Mouse (Mus musculus) Patski (cell line): ENCODE data around the gene Sh3pxd2b. TPM values are rescaled to one million over a fixed set of nuclear protein-coding genes. Genes with fewer than 3 reads are reported as not detected.
"Not testable (repeated sequence)": the region's sequence is repeated elsewhere in the genome, so short reads cannot be mapped to it uniquely, and the experiment has no call there.

Source experiments
- ATAC-seq: fragments of 100-300 bp; one replicate; pipeline ENCODE4 v1.8.0; 2021
- CTCF ChIA-PET: fragments of 350-600 bp; sonication (Branson Sonifier 250); formaldehyde crosslinking; loops from one replicate; lab custom pipeline; 2022; ENCODE audit warnings: inconsistent platforms; lab: Charles Lee
- POLR2A ChIA-PET: fragments of 350-600 bp; sonication (Branson Sonifier 250); formaldehyde crosslinking; loops from one replicate; lab custom pipeline; 2022; ENCODE audit warnings: antibody characterized with exemption, inconsistent platforms; lab: Charles Lee
- DNase-seq: peaks from one replicate; pipeline ENCODE4 v3.0.0-alpha.2; 2011; ENCODE audit warnings: low read depth, low spot score
- H3K27me3 ChIP-seq: fragments of 371-371 bp; one replicate; pipeline ENCODE4 v1.5.1; 2021
- CTCF ChIP-seq: fragments of 100-300 bp; IDR thresholded peaks from one replicate; pipeline ENCODE4 v1.5.1; 2021
- in situ Hi-C: fragments of 300-500 bp; cut with MboI; formaldehyde crosslinking; loops from 3 replicates; pipeline ENCODE4 v1.11.1; 2018; ENCODE audit warnings: low pct_unique_long_range_greater_than_20kb, mixed read lengths
- polyA plus RNA-seq: library from polyadenylated mRNA; unstranded; gene quantifications from one replicate; pipeline ENCODE4 v1.2.3, GENCODE M21; 2021

Sh3pxd2b gene
- 38.4 TPM for polyA plus RNA-seq

DNA sequence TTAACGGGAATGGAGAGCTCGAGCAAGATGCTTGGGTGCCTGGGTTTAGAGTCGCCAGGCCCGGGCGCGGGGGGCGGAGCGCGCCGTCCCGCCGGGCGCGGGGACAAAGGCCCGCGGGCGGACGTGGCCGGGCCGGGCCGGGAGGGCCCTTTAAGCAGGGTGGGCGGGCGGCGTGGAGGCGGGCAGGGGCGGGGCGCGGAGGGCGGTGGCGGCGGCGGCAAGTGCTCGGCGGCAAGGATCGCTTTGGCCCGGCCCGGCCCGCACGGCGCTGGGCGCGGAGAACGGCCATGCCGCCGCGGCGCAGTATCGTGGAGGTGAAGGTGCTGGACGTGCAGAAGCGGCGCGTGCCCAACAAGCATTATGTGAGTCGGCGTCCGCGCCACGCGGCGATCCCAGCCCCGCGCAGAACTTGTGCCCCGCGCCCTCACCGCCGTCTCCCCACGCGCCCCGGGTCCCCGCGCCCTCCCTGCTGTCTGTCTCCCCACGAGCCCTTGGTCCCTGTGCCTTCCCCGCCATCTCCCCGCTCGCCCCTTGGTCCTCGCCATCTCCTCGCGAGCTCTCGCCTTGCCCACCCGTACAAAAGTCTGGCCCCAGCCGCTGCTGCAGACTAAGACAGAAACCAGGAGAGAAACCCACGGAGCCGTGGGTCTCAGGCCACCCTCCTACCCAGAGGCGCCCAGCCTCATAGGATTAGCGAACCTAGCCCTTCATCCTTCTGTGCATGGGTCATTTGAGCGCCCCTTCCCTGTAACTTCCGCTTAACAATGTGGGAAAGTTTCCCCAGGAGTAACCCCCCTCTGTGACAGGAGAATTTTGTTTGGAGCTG, at the start of gene Sh3pxd2b:
Gene Sh3pxd2b, plus strand, starts transcription at position 214 of the 826 bp plus-strand sequence.
- ATAC-seq = peak; percentile 22
- ChIA-PET CTCF (no interaction called here), POLR2A (interaction anchor here (1.0 to 1.6 kb wide), 2 partner anchors 9 to 11 kb away, joined by 3 to 4 read pairs; no protein-coding TSS in a partner anchor)
- DNase-seq = no peak
- no peaks in the 10 kb centered on the region for H3K27me3 ChIP-seq
- no peak for TF ChIP-seq CTCF
- in situ Hi-C loops = loop anchor here (5.0 kb wide), 1 partner anchor 104 kb away; no protein-coding TSS in a partner anchor

DNA sequence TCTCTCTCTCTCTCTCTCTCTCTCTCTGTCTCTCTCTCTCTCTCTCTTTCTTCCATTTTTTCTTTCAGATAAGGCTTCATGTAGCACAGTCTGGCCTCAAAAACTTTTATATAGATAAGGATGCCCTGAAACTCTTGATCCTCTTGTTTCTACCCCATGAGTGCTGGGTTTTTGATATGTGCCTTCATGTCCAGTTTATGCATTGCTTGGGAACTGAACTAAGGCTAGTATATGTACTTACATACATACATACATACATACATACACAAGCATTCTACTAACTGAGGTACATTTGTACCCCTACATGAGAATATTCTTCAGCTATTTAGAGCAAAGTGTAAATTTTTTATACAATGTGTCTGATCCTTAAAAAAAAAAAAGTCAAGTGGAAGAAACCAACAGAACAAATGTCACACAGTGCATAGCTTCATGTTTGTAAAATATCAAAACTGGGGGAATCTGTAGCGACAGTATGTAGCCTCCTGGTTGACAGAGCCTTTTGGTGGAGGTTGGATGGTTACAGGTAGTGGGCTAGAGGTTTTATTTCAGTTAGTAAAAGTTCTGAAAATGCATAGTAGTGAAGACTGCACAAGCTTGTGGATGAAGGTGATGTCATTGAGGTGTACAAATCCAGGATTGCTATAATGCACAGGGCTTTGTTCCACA, 49.6 kb upstream of the Sh3pxd2b start:
- ChIA-PET POLR2A (interaction anchor here (0.9 kb wide), 1 partner anchor 24 kb away, joined by 3 read pairs; no protein-coding TSS in a partner anchor), CTCF (interaction anchor here (0.6 to 1.3 kb wide), 5 partner anchors 22 to 311 kb away, joined by 3 to 8 read pairs (median 3); no protein-coding TSS in a partner anchor)
- in situ Hi-C loops = no loop called here
- ATAC-seq (no peak), DNase-seq (no peak)
- TF ChIP-seq CTCF = no peak
- H3K27me3 ChIP-seq = peaks cover 25% of the 10 kb centered on the region

DNA sequence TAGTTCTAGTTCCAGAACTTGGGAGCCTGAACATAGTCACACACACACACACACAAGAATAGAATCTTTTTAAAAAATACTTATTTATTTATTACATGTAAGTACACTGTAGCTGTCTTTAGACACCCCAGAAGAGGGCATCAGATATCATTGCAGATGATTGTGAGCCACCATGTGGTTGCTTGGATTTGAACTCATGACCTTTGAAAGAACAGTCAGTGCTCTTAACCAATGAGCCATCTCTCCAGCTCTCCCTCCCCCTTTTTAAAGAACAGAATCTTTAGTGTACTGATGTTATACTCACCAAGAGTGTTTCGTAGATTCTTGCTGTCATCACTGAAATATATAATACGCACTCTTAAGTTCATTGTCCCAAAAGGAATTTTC, 49.1 kb upstream of the Sh3pxd2b start:
- DNase-seq = no peak
- H3K27me3 ChIP-seq = peaks cover 29% of the 10 kb centered on the region
- no peak for TF ChIP-seq CTCF
- ATAC-seq = no peak
- in situ Hi-C loops = no loop called here
- POLR2A ChIA-PET = interaction anchor here (0.9 kb wide), 1 partner anchor 23 kb away, joined by 3 read pairs; no protein-coding TSS in a partner anchor
- CTCF ChIA-PET = interaction anchor here (0.6 to 1.3 kb wide), 5 partner anchors 21 to 312 kb away, joined by 3 to 8 read pairs (median 3); no protein-coding TSS in a partner anchor

DNA sequence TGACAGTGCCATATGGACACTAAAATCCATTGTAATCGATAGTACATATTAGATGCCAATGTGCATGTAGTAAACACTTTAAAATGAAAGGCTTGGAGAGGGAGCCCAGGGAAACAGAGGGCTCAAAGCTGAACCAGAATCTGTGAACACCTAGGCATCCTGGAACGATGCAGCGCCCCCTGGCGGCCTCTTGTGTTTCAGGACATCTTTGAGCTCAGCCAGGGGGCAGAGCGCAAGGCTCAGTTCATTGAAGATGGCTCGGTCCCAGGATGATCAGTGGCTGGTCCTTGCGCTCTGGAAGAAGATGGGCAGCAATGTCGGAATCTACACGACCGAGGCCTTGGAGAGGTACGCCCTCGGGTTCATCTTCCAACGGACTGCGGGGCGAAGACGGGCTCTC, 47.8 kb upstream of the Sh3pxd2b start, which contains the start of gene Hbq1a:
Gene Hbq1a, plus strand, starts transcription at position 205 of the 400 bp plus-strand sequence.
- CTCF ChIA-PET, DNase-seq, in situ Hi-C loops, ATAC-seq, POLR2A ChIA-PET: not testable (repeated sequence)
- peak; percentile 52 for TF ChIP-seq CTCF
- H3K27me3 ChIP-seq = peaks cover 39% of the 10 kb centered on the region

DNA sequence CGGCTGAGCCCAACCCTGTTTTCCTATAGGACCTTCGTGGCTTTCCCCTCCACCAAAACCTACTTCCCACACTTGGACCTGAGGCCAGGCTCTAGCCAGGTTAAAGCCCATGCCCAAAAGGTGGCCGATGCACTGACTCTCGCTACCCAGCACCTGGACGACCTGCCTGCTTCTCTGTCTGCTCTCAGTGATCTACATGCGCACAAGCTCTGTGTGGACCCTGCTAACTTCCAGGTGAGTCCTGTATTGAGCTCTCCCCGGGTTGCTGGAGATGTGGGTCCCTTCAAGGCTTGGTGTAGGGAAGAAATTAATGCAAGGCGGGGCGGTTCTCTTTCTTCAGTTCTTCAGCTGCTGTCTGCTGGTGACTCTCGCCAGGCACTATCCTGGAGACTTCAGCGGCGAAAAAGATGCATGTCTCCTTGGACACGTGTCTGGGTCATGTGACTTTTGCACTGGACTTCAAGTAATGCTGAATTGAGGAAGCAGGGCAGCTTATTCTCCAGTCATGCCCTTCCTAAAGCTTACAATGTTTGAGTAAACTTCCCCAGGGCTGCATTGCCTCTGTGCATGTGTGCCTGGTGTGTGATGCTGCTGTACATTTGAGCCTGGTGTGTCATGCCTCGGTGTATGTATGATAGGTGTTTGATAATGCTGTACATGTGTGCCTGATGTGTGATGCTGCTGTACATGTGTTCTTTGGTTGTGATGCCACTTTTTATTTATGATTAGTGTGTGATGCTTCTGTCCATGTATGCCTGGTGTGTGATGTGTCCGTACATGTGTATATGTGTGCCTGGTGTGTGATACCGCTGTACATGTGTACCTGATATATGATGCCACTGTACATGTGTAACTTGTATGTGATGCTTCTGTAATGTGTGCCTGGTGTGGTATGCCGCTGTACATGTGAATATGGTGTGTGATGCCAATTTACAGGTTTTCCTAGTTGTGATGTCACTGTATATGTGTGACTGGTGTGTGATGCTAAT, 47.0 kb upstream of the Sh3pxd2b start:
- TF ChIP-seq CTCF = no peak
- DNase-seq (no peak), ATAC-seq (no peak)
- POLR2A ChIA-PET = no interaction called here
- CTCF ChIA-PET = interaction anchor here (1.0 kb wide), 1 partner anchor 55 kb away, joined by 3 read pairs; no protein-coding TSS in a partner anchor
- in situ Hi-C loops = no loop called here
- H3K27me3 ChIP-seq = peaks cover 39% of the 10 kb centered on the region

DNA sequence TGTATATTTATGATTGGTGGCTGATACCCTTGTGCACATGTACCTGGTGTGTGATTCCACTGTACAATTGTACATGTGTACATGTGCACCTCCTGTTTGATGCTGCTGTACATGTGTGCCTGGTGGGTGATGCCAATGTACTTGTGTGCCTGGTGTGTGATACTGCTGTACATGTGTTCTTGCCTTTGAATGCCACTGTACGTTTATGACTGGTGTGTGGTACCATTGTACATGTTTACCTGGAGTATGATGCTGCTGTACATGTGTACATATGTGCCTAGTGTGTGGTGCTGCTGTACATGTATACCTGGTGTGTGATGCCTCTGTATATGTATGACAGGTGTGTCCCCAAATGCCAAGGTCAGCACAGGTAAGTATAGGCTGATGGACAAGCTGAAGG, 46.1 kb upstream of the Sh3pxd2b start:
- CTCF ChIA-PET = no interaction called here
- POLR2A ChIA-PET = no interaction called here
- in situ Hi-C loops = no loop called here
- no peak for ATAC-seq
- DNase-seq = no peak
- peaks cover 39% of the 10 kb centered on the region for H3K27me3 ChIP-seq
- TF ChIP-seq CTCF = no peak

DNA sequence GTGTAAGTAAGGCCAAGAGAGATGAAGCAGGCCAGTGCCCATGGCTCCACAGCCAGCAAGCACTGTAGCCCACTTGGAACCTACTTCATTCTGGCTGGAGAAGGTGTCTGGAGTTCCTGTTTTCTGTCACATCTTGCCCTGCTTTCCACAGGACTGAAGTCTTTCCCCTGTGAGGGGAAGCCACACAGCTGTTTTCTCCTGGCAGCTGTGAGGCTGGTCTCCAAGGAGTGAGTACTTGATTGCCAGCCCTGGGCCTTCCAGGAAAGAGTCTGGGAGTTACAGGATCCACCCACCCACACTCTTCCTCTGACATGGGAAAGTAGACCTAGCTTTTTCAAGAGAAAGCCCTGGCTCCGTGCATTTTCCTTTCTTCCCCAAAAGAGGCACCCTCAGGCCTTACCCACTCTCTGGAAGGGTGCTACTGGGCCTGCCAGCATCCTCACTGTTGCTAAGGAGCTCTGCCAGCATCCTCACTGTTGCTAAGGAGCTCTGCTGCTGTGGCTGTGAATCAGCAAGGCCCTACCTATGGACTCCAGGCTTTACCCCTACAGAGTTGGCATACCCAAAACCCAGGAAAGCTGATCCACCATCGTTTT, 44.7 kb upstream of the Sh3pxd2b start:
- ChIA-PET CTCF (interaction anchor here (1.2 to 1.7 kb wide), 2 partner anchors 18 to 120 kb away, joined by 3 to 4 read pairs; no protein-coding TSS in a partner anchor), POLR2A (no interaction called here)
- TF ChIP-seq CTCF = no peak
- DNase-seq (no peak), ATAC-seq (no peak)
- H3K27me3 ChIP-seq = peaks cover 39% of the 10 kb centered on the region
- in situ Hi-C loops = no loop called here

DNA sequence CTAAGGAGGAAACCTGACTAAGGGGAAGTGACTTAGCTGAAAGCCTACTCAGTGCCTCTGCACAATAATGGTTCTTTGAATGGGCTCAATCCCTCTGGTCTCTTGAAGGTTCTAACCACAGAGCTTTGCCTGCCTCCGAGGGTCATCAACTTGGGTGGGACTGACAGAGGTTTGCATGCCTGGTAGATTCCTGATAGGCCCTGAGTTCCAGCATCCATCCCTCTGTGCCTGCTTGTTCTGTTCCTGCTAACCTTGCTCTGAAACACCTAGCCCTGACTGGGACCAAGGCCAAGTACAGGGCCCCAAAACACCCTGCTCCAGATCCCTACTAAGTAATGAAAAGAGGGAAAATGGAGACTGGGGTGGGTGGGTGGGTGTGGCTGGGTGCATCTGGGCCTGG, 44.2 kb upstream of the Sh3pxd2b start:
- ChIA-PET CTCF (interaction anchor here (1.2 to 1.7 kb wide), 2 partner anchors 17 to 121 kb away, joined by 3 to 4 read pairs; no protein-coding TSS in a partner anchor), POLR2A (no interaction called here)
- in situ Hi-C loops = no loop called here
- ATAC-seq (no peak), DNase-seq (no peak)
- no peak for TF ChIP-seq CTCF
- H3K27me3 ChIP-seq = peaks cover 34% of the 10 kb centered on the region

DNA sequence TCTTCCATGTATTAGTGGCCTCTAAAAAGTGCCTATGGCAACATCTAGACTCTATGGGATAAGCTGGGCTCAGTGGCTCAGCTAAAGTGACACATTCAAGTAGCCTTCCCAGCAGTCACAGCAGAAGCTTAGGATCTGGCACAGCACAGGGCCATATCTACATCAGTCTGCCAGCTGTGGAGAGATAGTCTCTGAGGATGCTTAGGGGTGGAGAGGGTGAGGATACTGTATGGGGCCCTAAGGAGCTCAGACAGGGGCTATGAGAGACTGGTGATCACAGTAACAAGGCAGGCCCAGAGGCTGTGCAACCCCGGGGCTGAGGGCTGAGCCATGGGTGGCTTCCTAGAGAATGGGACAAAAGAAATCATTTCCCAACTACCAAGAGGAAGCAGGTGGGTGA, 40.6 kb upstream of the Sh3pxd2b start:
- ATAC-seq = no peak
- H3K27me3 ChIP-seq = peaks cover 28% of the 10 kb centered on the region
- no peak for DNase-seq
- CTCF ChIA-PET = interaction anchor here (0.7 to 2.2 kb wide), 4 partner anchors 15 to 124 kb away, joined by 3 to 9 read pairs (median 6); no protein-coding TSS in a partner anchor
- POLR2A ChIA-PET = no interaction called here
- TF ChIP-seq CTCF = no peak
- in situ Hi-C loops = no loop called here
